In genomic region chr12:32045566-32046330, GRCm38 (mm10) we compare ENCODE assay signal across 12 mouse cellular contexts. TPM values are rescaled to one million over a fixed set of nuclear protein-coding genes. Genes with fewer than 3 reads are reported as not detected.
DNase-seq lines count a peak whose midpoint lies in the region; ATAC-seq and TF ChIP-seq lines count a peak whose summit lies in the region.
"Had no signal": no experiment of that assay in that cellular context is flagged by ENCODE, and none has a peak within 500 bp of the region (broad histone marks: within the 10 kb centered on the region; RNA-seq: fewer than 3 reads in every experiment).

No protein-coding gene starts in this region.

- H3K9ac ChIP-seq in liver, embryonic 12.5 days = peak overlapping the region; percentile 39; the same call in 1 of the 2 replicates
- H3K9ac ChIP-seq in liver, embryonic 11.5 days (ENCODE audit: low read depth, low read length) = no peak overlapping the region
- H3K9ac ChIP-seq in MEL (ENCODE audit: control insufficient read depth, low read depth, low read length, poor library complexity, severe bottlenecking) = no peak overlapping the region
- H3K9ac ChIP-seq in embryonic facial prominence, embryonic 11.5 days (replicated peaks; ENCODE audit: low read length) = no peak overlapping the region
- H3K9ac ChIP-seq: heart, embryonic 13.5 days; hindbrain, embryonic 12.5 days; kidney, embryonic 15.5 days had no signal

- H3K4me1 ChIP-seq in liver, embryonic 12.5 days = peaks cover 85% of the 10 kb centered on the region
- peaks cover 15% of the 10 kb centered on the region for H3K4me1 ChIP-seq in liver, embryonic 11.5 days (replicated peaks; ENCODE audit: control insufficient read depth, insufficient read depth, low read length)
- H3K4me1 ChIP-seq in MEL (ENCODE audit: control insufficient read depth in 1 of 2, insufficient read depth in 2 of 2, low read length in 2 of 2) = peaks cover 8 to 11% of the 10 kb centered on the region in 2 experiments; a peak in 3 of 4 replicates
- no peaks in the 10 kb centered on the region; the same call in 1 of the 2 replicates for H3K4me1 ChIP-seq in embryonic facial prominence, embryonic 11.5 days (ENCODE audit: control insufficient read depth, insufficient read depth, low read length)

- peak overlapping the region; percentile 58 for H3K27ac ChIP-seq in liver, embryonic 12.5 days
- H3K27ac ChIP-seq in liver, embryonic 11.5 days (ENCODE audit: low read depth, low read length) = no peak overlapping the region
- H3K27ac ChIP-seq in MEL (ENCODE audit: control insufficient read depth, low read depth, low read length) = no peak overlapping the region
- peak overlapping the region; percentile 28; the same call in 1 of the 2 replicates for H3K27ac ChIP-seq in embryonic facial prominence, embryonic 11.5 days (replicated peaks; ENCODE audit: low read depth, low read length)
- H3K27ac ChIP-seq: heart, embryonic 13.5 days; hindbrain, embryonic 12.5 days; kidney, embryonic 15.5 days had no signal

- H3K4me2 ChIP-seq in liver, embryonic 12.5 days = no peak overlapping the region
- H3K4me2 ChIP-seq in liver, embryonic 11.5 days = no peak overlapping the region
- no peak overlapping the region for H3K4me2 ChIP-seq in embryonic facial prominence, embryonic 11.5 days (ENCODE audit: low read depth, low read length)
- H3K4me2 ChIP-seq: heart, embryonic 13.5 days; hindbrain, embryonic 12.5 days; kidney, embryonic 15.5 days had no signal

- TF ChIP-seq POLR2A in MEL (IDR thresholded peaks at IDR 0.05; ENCODE audit: control insufficient read depth in 1 of 2, insufficient read depth in 1 of 2, low read depth in 1 of 2, low read length in 2 of 2, poor library complexity in 1 of 2) = no peak

- H3K79me2 ChIP-seq in MEL (ENCODE audit: control insufficient read depth, insufficient read depth, low read length, poor library complexity) = peaks cover 8% of the 10 kb centered on the region

- H3K27me3 ChIP-seq in liver, embryonic 12.5 days (replicated peaks) = no peaks in the 10 kb centered on the region
- H3K27me3 ChIP-seq in liver, embryonic 11.5 days (replicated peaks; ENCODE audit: control insufficient read depth, insufficient read depth, low read length) = no peaks in the 10 kb centered on the region
- H3K27me3 ChIP-seq in MEL (ENCODE audit: control insufficient read depth in 1 of 2, insufficient read depth in 2 of 2, low read length in 2 of 2) = no peaks in the 10 kb centered on the region
- H3K27me3 ChIP-seq in embryonic facial prominence, embryonic 11.5 days (ENCODE audit: control insufficient read depth, insufficient read depth, low read length) = no peaks in the 10 kb centered on the region
- H3K27me3 ChIP-seq: heart, embryonic 13.5 days; hindbrain, embryonic 12.5 days; kidney, embryonic 15.5 days had no signal

- no peak for DNase-seq in liver, embryonic 11.5 days (ENCODE audit: low spot score)
- no peak for DNase-seq in MEL (ENCODE audit: low read depth, low spot score)
- DNase-seq in embryonic facial prominence, embryonic 11.5 days (ENCODE audit: low spot score) = no peak
- DNase-seq in urinary bladder, postnatal 10 days (ENCODE audit: low spot score) = no peak
- no peak for DNase-seq in urinary bladder, postnatal 36 days (ENCODE audit: low spot score in 2 of 2)
- DNase-seq: cerebellum, adult 2 months; gastrocnemius, postnatal 25 days had no signal

- WGBS in liver, embryonic 12.5 days (ENCODE audit: insufficient replicate concordance) = 72% methylated on average over 17 of the region's 17 CpGs
- WGBS in liver, embryonic 11.5 days = 81% methylated on average over 17 of the region's 17 CpGs
- 64% methylated on average over 17 of the region's 17 CpGs for whole genome bisulfite sequencing in embryonic facial prominence, embryonic 11.5 days

- TF ChIP-seq CTCF in MEL (IDR thresholded peaks at IDR 0.05 in 2 of 3, conservative IDR thresholded peaks at IDR 0.05 in 1 of 3; ENCODE audit: control insufficient read depth in 1 of 3, insufficient read depth in 1 of 3, low read depth in 2 of 3, low read length in 3 of 3, poor library complexity in 1 of 3, severe bottlenecking in 1 of 3) = peak in 2 of 3 experiments; percentile 26 to 37; a peak in 4 of 6 replicates

- H3K4me3 ChIP-seq in liver, embryonic 12.5 days = no peak overlapping the region
- no peak overlapping the region for H3K4me3 ChIP-seq in liver, embryonic 11.5 days (ENCODE audit: low read depth, low read length)
- H3K4me3 ChIP-seq in MEL (ENCODE audit: control insufficient read depth in 1 of 2, insufficient read depth in 1 of 2, low read depth in 2 of 2, low read length in 2 of 2) = no peak overlapping the region
- H3K4me3 ChIP-seq in embryonic facial prominence, embryonic 11.5 days (ENCODE audit: low read depth, low read length) = no peak overlapping the region
- H3K4me3 ChIP-seq: heart, embryonic 13.5 days; hindbrain, embryonic 12.5 days; kidney, embryonic 15.5 days had no signal

- H3K36me3 ChIP-seq in liver, embryonic 12.5 days = peaks cover 66% of the 10 kb centered on the region
- H3K36me3 ChIP-seq in liver, embryonic 11.5 days (ENCODE audit: control insufficient read depth, insufficient read depth, low read length) = peaks cover 2% of the 10 kb centered on the region; the same call in 1 of the 2 replicates
- H3K36me3 ChIP-seq in MEL (ENCODE audit: control insufficient read depth in 1 of 2, insufficient read depth in 2 of 2, low read length in 2 of 2) = peaks cover 0 to 19% of the 10 kb centered on the region in 2 experiments; a peak in 3 of 4 replicates
- H3K36me3 ChIP-seq in embryonic facial prominence, embryonic 11.5 days (replicated peaks; ENCODE audit: control insufficient read depth, insufficient read depth, low read depth, low read length) = no peaks in the 10 kb centered on the region
- H3K36me3 ChIP-seq: heart, embryonic 13.5 days; hindbrain, embryonic 12.5 days; kidney, embryonic 15.5 days had no signal

- no peaks in the 10 kb centered on the region for H3K9me3 ChIP-seq in liver, embryonic 12.5 days (replicated peaks)
- H3K9me3 ChIP-seq in liver, embryonic 11.5 days (ENCODE audit: control insufficient read depth, low read length) = no peaks in the 10 kb centered on the region
- H3K9me3 ChIP-seq in MEL (replicated peaks; ENCODE audit: insufficient read depth, low read length) = no peaks in the 10 kb centered on the region
- no peaks in the 10 kb centered on the region for H3K9me3 ChIP-seq in embryonic facial prominence, embryonic 11.5 days (replicated peaks; ENCODE audit: control insufficient read depth, low read length)
- H3K9me3 ChIP-seq: heart, embryonic 13.5 days; hindbrain, embryonic 12.5 days; kidney, embryonic 15.5 days had no signal

- peak; percentile 6 for TF ChIP-seq RAD21 in MEL (IDR thresholded peaks at IDR 0.05; ENCODE audit: low read depth, low read length)

- no peak for TF ChIP-seq EP300 in MEL (IDR thresholded peaks at IDR 0.05; ENCODE audit: low read depth in 1 of 2, low read length in 2 of 2)

- no peak for ATAC-seq in liver, embryonic 12.5 days
- no peak for ATAC-seq in liver, embryonic 11.5 days (replicated peaks; ENCODE audit: low FRiP score)
- no peak for ATAC-seq in embryonic facial prominence, embryonic 11.5 days (replicated peaks; ENCODE audit: insufficient number of reproducible peaks, low FRiP score, low TSS enrichment, low read depth)
- peak; percentile 73 for ATAC-seq in megakaryocyte, adult 5-6 weeks (ENCODE audit: poor library complexity, severe bottlenecking)

TF ChIP-seq in MEL, 35 proteins besides CTCF, POLR2A, EP300 and RAD21:
- TF ChIP-seq SMC3 (IDR thresholded peaks at IDR 0.05; ENCODE audit: low read depth, low read length) = peak; percentile 31; the same call in 1 of the 2 replicates
- no peak for TF ChIP-seq USF1 (IDR thresholded peaks at IDR 0.05; ENCODE audit: low read depth, low read length)
- no peak for TF ChIP-seq GABPA (IDR thresholded peaks at IDR 0.05; ENCODE audit: low read depth, low read length)
- TF ChIP-seq NELFE (IDR thresholded peaks at IDR 0.05; ENCODE audit: low read depth, low read length) = no peak
- TF ChIP-seq ZC3H11A (IDR thresholded peaks at IDR 0.05; ENCODE audit: low read depth, low read length) = no peak; the same call in 1 of the 2 replicates
- no peak for TF ChIP-seq TBP (IDR thresholded peaks at IDR 0.05; ENCODE audit: low read depth, low read length)

RNA-seq across cellular contexts. Expression of gene Prkar2b, which starts 15.3 kb away (rescaled TPM):
- polyA plus RNA-seq in liver, embryonic 12.5 days (2016; fragmentation: Nextera tagmentation; extraction: Ambion mirVana) = 137 and 141 TPM in 2 replicates
- polyA plus RNA-seq in liver, embryonic 11.5 days (2014; fragmentation: Nextera tagmentation; extraction: Ambion mirVana) = 103 and 123 TPM in 2 replicates
- total RNA-seq in MEL (2012; rRNA removed) = 15.2 and 15.7 TPM in 2 replicates
- polyA plus RNA-seq in MEL (2012; ENCODE audit: insufficient read depth in 1 of 2, insufficient read length in 2 of 2, low read depth in 1 of 2, low replicate concordance in 2 of 2, missing spikeins in 1 of 2) = 100 to 1,000 TPM in 1 of 2 experiments, 10 to 100 TPM in 1; 34.1 to 154 TPM
- 59.4 and 65.4 TPM in 2 replicates for polyA plus RNA-seq in embryonic facial prominence, embryonic 11.5 days (2014; fragmentation: Nextera tagmentation; extraction: Ambion mirVana)
- 41.4 and 43.6 TPM in 2 replicates for total RNA-seq in megakaryocyte, adult 5-6 weeks (2015)
- total RNA-seq in megakaryocyte, adult 5-6 weeks (2017) = 36.2 and 45.2 TPM in 2 replicates

Comparison
In these comparisons a context has a peak if more than half of its experiments do, and no peak if none do; other contexts are left out.
1. H3K27ac ChIP-seq: peak in liver, embryonic 12.5 days (single experiment) and embryonic facial prominence, embryonic 11.5 days (single experiment); none in liver, embryonic 11.5 days (single experiment) and MEL (single experiment).